In genomic region chr9:122285146-122285832, GRCm38 (mm10) we compare ENCODE assay signal across 8 mouse cellular contexts. TPM values are rescaled to one million over a fixed set of nuclear protein-coding genes. Genes with fewer than 3 reads are reported as not detected.
DNase-seq lines count a peak whose midpoint lies in the region; ATAC-seq and TF ChIP-seq lines count a peak whose summit lies in the region.

No protein-coding gene starts in this region.

- no peak overlapping the region for H3K27ac ChIP-seq in heart, embryonic 14.5 days (replicated peaks in 1 of 2; ENCODE audit: control insufficient read depth in 1 of 2, insufficient read depth in 1 of 2, low read depth in 2 of 2, low read length in 2 of 2)
- H3K27ac ChIP-seq in embryonic facial prominence, embryonic 10.5 days (replicated peaks): peak overlapping the region; percentile 57; the same call in 1 of the 2 replicates
- peak overlapping the region; percentile 54 for H3K27ac ChIP-seq in intestine, postnatal 0 days (ENCODE audit: low read depth, low read length)
- 0 out of 2 replicates have a peak overlapping the region, but pooled peaks have one; percentile 5 for H3K27ac ChIP-seq in midbrain, embryonic 14.5 days (replicated peaks; ENCODE audit: low read depth, low read length)

- no peaks in the 10 kb centered on the region for H3K27me3 ChIP-seq in heart, embryonic 14.5 days (ENCODE audit: control insufficient read depth, insufficient read depth, low read length)
- no peaks in the 10 kb centered on the region for H3K27me3 ChIP-seq in embryonic facial prominence, embryonic 10.5 days (replicated peaks; ENCODE audit: low read depth, poor library complexity, severe bottlenecking)
- H3K27me3 ChIP-seq in intestine, postnatal 0 days (replicated peaks; ENCODE audit: control insufficient read depth, insufficient read depth, low read length): no peaks in the 10 kb centered on the region
- H3K27me3 ChIP-seq in midbrain, embryonic 14.5 days (ENCODE audit: control insufficient read depth, insufficient read depth, low read length): no peaks in the 10 kb centered on the region

- no peak for ATAC-seq in heart, embryonic 14.5 days (ENCODE audit: insufficient number of reproducible peaks, insufficient read depth, low FRiP score, low read depth)
- ATAC-seq in intestine, postnatal 0 days: no peak
- ATAC-seq in midbrain, embryonic 14.5 days (ENCODE audit: low FRiP score, low TSS enrichment): peak; percentile 72; the same call in 1 of the 2 replicates

- no peak for DNase-seq in heart, postnatal 4 days
- peak; percentile 49 for DNase-seq in embryonic facial prominence, embryonic 10.5 days (ENCODE audit: low spot score)
- DNase-seq in midbrain, embryonic 14.5 days: peak; percentile 85
- no peak for DNase-seq in ovary, postnatal 14 days (ENCODE audit: low spot score)
- DNase-seq in adrenal gland, postnatal 36 days: no peak
- DNase-seq in layer of hippocampus, adult 8-10 months (ENCODE audit: low spot score in 2 of 2): no peak

- H3K4me3 ChIP-seq in heart, embryonic 14.5 days (ENCODE audit: control insufficient read depth in 1 of 2, insufficient read depth in 1 of 2, low read depth in 1 of 2, low read length in 2 of 2): no peak overlapping the region
- no peak overlapping the region for H3K4me3 ChIP-seq in embryonic facial prominence, embryonic 10.5 days
- no peak overlapping the region for H3K4me3 ChIP-seq in intestine, postnatal 0 days (ENCODE audit: low read depth, low read length)
- H3K4me3 ChIP-seq in midbrain, embryonic 14.5 days (replicated peaks; ENCODE audit: low read depth, low read length): no peak overlapping the region

- no peak overlapping the region for H3K9ac ChIP-seq in heart, embryonic 14.5 days (ENCODE audit: low read length)
- no peak overlapping the region for H3K9ac ChIP-seq in intestine, postnatal 0 days (ENCODE audit: low read depth, low read length)
- no peak overlapping the region for H3K9ac ChIP-seq in midbrain, embryonic 14.5 days (replicated peaks; ENCODE audit: low read length)

- WGBS in heart, embryonic 14.5 days: 26% methylated on average over 4 of the region's 11 CpGs
- WGBS in embryonic facial prominence, embryonic 10.5 days: 14% methylated on average over 6 of the region's 11 CpGs
- WGBS in intestine, postnatal 0 days: 24% methylated on average over 5 of the region's 11 CpGs
- 9% methylated on average over 6 of the region's 11 CpGs for WGBS in midbrain, embryonic 14.5 days

- H3K36me3 ChIP-seq in heart, embryonic 14.5 days (ENCODE audit: control insufficient read depth, insufficient read depth, low read length): no peaks in the 10 kb centered on the region
- no peaks in the 10 kb centered on the region for H3K36me3 ChIP-seq in embryonic facial prominence, embryonic 10.5 days (replicated peaks)
- no peaks in the 10 kb centered on the region; the same call in 1 of the 2 replicates for H3K36me3 ChIP-seq in intestine, postnatal 0 days (ENCODE audit: control insufficient read depth, insufficient read depth)
- H3K36me3 ChIP-seq in midbrain, embryonic 14.5 days (ENCODE audit: control insufficient read depth, insufficient read depth, low read length): no peaks in the 10 kb centered on the region

- no peaks in the 10 kb centered on the region for H3K9me3 ChIP-seq in heart, embryonic 14.5 days (ENCODE audit: control insufficient read depth, low read length)
- H3K9me3 ChIP-seq in embryonic facial prominence, embryonic 10.5 days: no peaks in the 10 kb centered on the region
- H3K9me3 ChIP-seq in intestine, postnatal 0 days (ENCODE audit: control insufficient read depth): no peaks in the 10 kb centered on the region
- no peaks in the 10 kb centered on the region for H3K9me3 ChIP-seq in midbrain, embryonic 14.5 days (ENCODE audit: control insufficient read depth, low read length)

- peak; percentile 75 for TF ChIP-seq CTCF in intestine, postnatal 0 days (IDR thresholded peaks at IDR 0.05; ENCODE audit: low read depth)

- peak overlapping the region; percentile 34; the same call in 1 of the 2 replicates for H3K4me2 ChIP-seq in heart, embryonic 14.5 days (ENCODE audit: low read length)
- peak overlapping the region; percentile 30; the same call in 1 of the 2 replicates for H3K4me2 ChIP-seq in intestine, postnatal 0 days (replicated peaks; ENCODE audit: low read depth)
- 0 out of 2 replicates have a peak overlapping the region, but pooled peaks have one; percentile 17 for H3K4me2 ChIP-seq in midbrain, embryonic 14.5 days (ENCODE audit: low read length)

- H3K4me1 ChIP-seq in heart, embryonic 14.5 days (ENCODE audit: control insufficient read depth in 2 of 2, insufficient read depth in 2 of 2, low read length in 2 of 2): peaks cover 0 to 6% of the 10 kb centered on the region in 2 experiments; a peak in 1 of 4 replicates
- H3K4me1 ChIP-seq in embryonic facial prominence, embryonic 10.5 days: peaks cover 26% of the 10 kb centered on the region
- 0 out of 2 replicates have a peak, but pooled peaks cover 4% of the 10 kb centered on the region for H3K4me1 ChIP-seq in intestine, postnatal 0 days (replicated peaks; ENCODE audit: control insufficient read depth, insufficient read depth, low read length)
- H3K4me1 ChIP-seq in midbrain, embryonic 14.5 days (ENCODE audit: control insufficient read depth, insufficient read depth, low read length): peaks cover 13% of the 10 kb centered on the region

RNA-seq across cellular contexts. Expression of gene Ano10, which starts 8.9 kb away (rescaled TPM):
- 37.3 and 37.6 TPM in 2 replicates for polyA plus RNA-seq in heart, embryonic 14.5 days (2014; fragmentation: Nextera tagmentation; extraction: Ambion mirVana)
- 10 to 100 TPM; 23.7 to 25.5 TPM for total RNA-seq in heart, postnatal 4 days (2021)
- polyA plus RNA-seq in embryonic facial prominence, embryonic 10.5 days (2016; fragmentation: Nextera tagmentation; extraction: Ambion mirVana): 26.3 and 27.9 TPM in 2 replicates
- 47.7 and 51.9 TPM in 2 replicates for polyA plus RNA-seq in intestine, postnatal 0 days (2015; fragmentation: Nextera tagmentation; extraction: Ambion mirVana)
- polyA plus RNA-seq in midbrain, embryonic 14.5 days (2014; fragmentation: Nextera tagmentation; extraction: Ambion mirVana): 33.1 and 41.2 TPM in 2 replicates
- total RNA-seq in adrenal gland, postnatal 36 days (2021): 10 to 100 TPM; 61.7 to 95.9 TPM
- 10 to 100 TPM; 20.0 to 29.5 (median 24.4) TPM for total RNA-seq in layer of hippocampus, adult 8-10 months (2022)

Comparison
In these comparisons a context has a peak if more than half of its experiments do, and no peak if none do; other contexts are left out.
1. H3K27ac ChIP-seq: peak in embryonic facial prominence, embryonic 10.5 days (single experiment), intestine, postnatal 0 days (single experiment) and midbrain, embryonic 14.5 days (single experiment); none in heart, embryonic 14.5 days (0 of 2).
2. DNase-seq: peak in embryonic facial prominence, embryonic 10.5 days (single experiment) and midbrain, embryonic 14.5 days (single experiment); none in heart, postnatal 4 days (single experiment), ovary, postnatal 14 days (single experiment), adrenal gland, postnatal 36 days (0 of 2) and layer of hippocampus, adult 8-10 months (0 of 2).
3. Peak in every context shown above with its lines, with median percentiles within 50 percentile points of each other: H3K4me2 ChIP-seq.